In genomic region chr12:84774376-84774775, GRCm38 (mm10) we compare ENCODE assay signal across 9 mouse cellular contexts. TPM values are rescaled to one million over a fixed set of nuclear protein-coding genes. Genes with fewer than 3 reads are reported as not detected.
DNase-seq lines count a peak whose midpoint lies in the region; ATAC-seq and TF ChIP-seq lines count a peak whose summit lies in the region.
"Had no signal": no experiment of that assay in that cellular context is flagged by ENCODE, and none has a peak within 500 bp of the region (broad histone marks: within the 10 kb centered on the region; RNA-seq: fewer than 3 reads in every experiment).

No protein-coding gene starts in this region.

- no peaks in the 10 kb centered on the region for H3K9me3 ChIP-seq in heart, postnatal 0 days (replicated peaks; ENCODE audit: control insufficient read depth, low read length)
- no peaks in the 10 kb centered on the region for H3K9me3 ChIP-seq in hindbrain, embryonic 12.5 days (replicated peaks)

- ATAC-seq in heart, postnatal 0 days (ENCODE audit: insufficient read depth, low read depth): no peak
- ATAC-seq in hindbrain, embryonic 12.5 days (ENCODE audit: low FRiP score): no peak
- peak; percentile 20; the same call in 1 of the 2 replicates for ATAC-seq in megakaryocyte progenitor cell, adult 5-6 weeks (replicated peaks; ENCODE audit: poor library complexity)

- H3K27me3 ChIP-seq in heart, postnatal 0 days (ENCODE audit: control insufficient read depth, insufficient read depth, low read length): no peaks in the 10 kb centered on the region
- no peaks in the 10 kb centered on the region for H3K27me3 ChIP-seq in hindbrain, embryonic 12.5 days

- no peak overlapping the region for H3K27ac ChIP-seq in heart, postnatal 0 days (ENCODE audit: low read depth)
- H3K27ac ChIP-seq in hindbrain, embryonic 12.5 days: no peak overlapping the region

- peaks cover 13% of the 10 kb centered on the region for H3K4me1 ChIP-seq in heart, postnatal 0 days (ENCODE audit: control insufficient read depth, insufficient read depth)
- peaks cover 29% of the 10 kb centered on the region for H3K4me1 ChIP-seq in hindbrain, embryonic 12.5 days

- no peak for TF ChIP-seq CTCF in heart, postnatal 0 days (IDR thresholded peaks at IDR 0.05; ENCODE audit: low read depth)

- H3K4me3 ChIP-seq in heart, postnatal 0 days (ENCODE audit: low read depth, low read length): no peak overlapping the region
- H3K4me3 ChIP-seq in hindbrain, embryonic 12.5 days: no peak overlapping the region

- peak overlapping the region; percentile 90 for H3K4me2 ChIP-seq in heart, postnatal 0 days (ENCODE audit: low read depth, low read length)
- peak overlapping the region; percentile 62 for H3K4me2 ChIP-seq in hindbrain, embryonic 12.5 days (replicated peaks)

- no peak for TF ChIP-seq EP300 in heart, postnatal 0 days (IDR thresholded peaks at IDR 0.05; ENCODE audit: low read depth)

- no peak for DNase-seq in heart, postnatal 0 days (ENCODE audit: low spot score)
- DNase-seq in heart, postnatal 10 days: no peak
- peak; percentile 81 for DNase-seq in adrenal gland, postnatal 14 days
- no peak for DNase-seq in urinary bladder, adult 18-20 months (ENCODE audit: low spot score in 2 of 2)
- no peak for DNase-seq in thymus, postnatal 14 days
- no peak for DNase-seq in kidney, adult 11 months
- DNase-seq: gastrocnemius, adult 2 months had no signal

- 0 out of 2 replicates have a peak, but pooled peaks cover 10% of the 10 kb centered on the region for H3K36me3 ChIP-seq in heart, postnatal 0 days (replicated peaks; ENCODE audit: control insufficient read depth, insufficient read depth, low read length)
- no peaks in the 10 kb centered on the region for H3K36me3 ChIP-seq in hindbrain, embryonic 12.5 days

- intact Hi-C loops in heart, postnatal 10 days (cut with DNase I): no loop called here

- H3K9ac ChIP-seq in heart, postnatal 0 days (replicated peaks; ENCODE audit: low read depth, low read length): no peak overlapping the region
- no peak overlapping the region for H3K9ac ChIP-seq in hindbrain, embryonic 12.5 days

- WGBS in heart, postnatal 0 days: 74% methylated on average over 6 of the region's 6 CpGs
- WGBS in hindbrain, embryonic 12.5 days: 85% methylated on average over 6 of the region's 6 CpGs

RNA-seq across cellular contexts. Expression of gene Isca2, which starts 1.3 kb away (rescaled TPM):
- total RNA-seq in heart, postnatal 0 days (2014; rRNA removed; ENCODE audit: low replicate concordance): 106 and 109 TPM in 2 replicates
- polyA plus RNA-seq in heart, postnatal 0 days (2015; fragmentation: Nextera tagmentation; extraction: Ambion mirVana): 159 and 165 TPM in 2 replicates
- 10 to 100 TPM; 71.1 to 76.2 TPM for total RNA-seq in heart, postnatal 10 days (2021)
- 98.2 and 115 TPM in 2 replicates for total RNA-seq in adrenal gland, postnatal 14 days (2021)
- polyA plus RNA-seq in hindbrain, embryonic 12.5 days (2016; fragmentation: Nextera tagmentation; extraction: Ambion mirVana): 135 and 147 TPM in 2 replicates
- 98.8 and 111 TPM in 2 replicates for total RNA-seq in megakaryocyte progenitor cell, adult 5-6 weeks (2015)
- total RNA-seq in megakaryocyte progenitor cell, adult 5-6 weeks (2017): 53.8 and 67.5 TPM in 2 replicates

RNA-seq across cellular contexts. Expression of gene Npc2, which starts 1.4 kb away (rescaled TPM):
- total RNA-seq in heart, postnatal 0 days (2014; rRNA removed; ENCODE audit: low replicate concordance): 51.3 and 57.1 TPM in 2 replicates
- polyA plus RNA-seq in heart, postnatal 0 days (2015; fragmentation: Nextera tagmentation; extraction: Ambion mirVana): 44.6 and 48.4 TPM in 2 replicates
- total RNA-seq in heart, postnatal 10 days (2021): 10 to 100 TPM; 38.8 to 41.4 TPM
- 57.2 and 67.4 TPM in 2 replicates for total RNA-seq in adrenal gland, postnatal 14 days (2021)
- 78.8 and 79.5 TPM in 2 replicates for polyA plus RNA-seq in hindbrain, embryonic 12.5 days (2016; fragmentation: Nextera tagmentation; extraction: Ambion mirVana)
- total RNA-seq in megakaryocyte progenitor cell, adult 5-6 weeks (2015): 98.8 and 112 TPM in 2 replicates
- 65.3 and 70.9 TPM in 2 replicates for total RNA-seq in megakaryocyte progenitor cell, adult 5-6 weeks (2017)
